Mouse (Mus musculus): Measurements from ENCODE around the gene Spata7. TPM values are rescaled to one million over a fixed set of nuclear protein-coding genes. Genes with fewer than 3 reads are reported as not detected.
"Not testable (repeated sequence)": the region's sequence is repeated elsewhere in the genome, so short reads cannot be mapped to it uniquely, and the experiment has no call there.

Spata7 gene
- polyA plus RNA-seq, 1 experiment from 2014 or later, result 1.7 TPM

DNA sequence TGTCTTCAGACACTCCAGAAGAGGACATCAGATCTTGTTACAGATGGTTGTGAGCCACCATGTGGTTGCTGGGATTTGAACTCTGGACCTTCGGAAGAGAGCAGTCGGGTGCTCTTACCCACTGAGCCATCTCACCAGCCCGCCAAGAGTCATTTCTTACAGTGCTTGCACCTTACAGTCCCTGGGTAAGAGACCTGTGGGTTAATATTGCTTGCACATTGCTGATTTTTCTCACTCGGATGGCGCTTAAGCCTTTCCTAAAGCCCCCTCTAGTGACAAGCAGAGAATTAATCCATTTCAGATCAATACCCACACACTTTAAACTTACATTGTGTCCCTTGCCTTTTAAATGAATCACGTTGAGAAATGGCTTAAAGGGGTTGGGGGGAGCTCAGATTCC, 7.0 kb upstream of the Spata7 start:
- H3K4me3 ChIP-seq (ENCODE audit: low read depth, low read length); H3K27me3 ChIP-seq (ENCODE audit: insufficient read depth, low read length); H3K36me3 ChIP-seq (replicated peaks; ENCODE audit: insufficient read depth, low read length); H3K9me3 ChIP-seq (ENCODE audit: low read length); H3K27ac ChIP-seq (ENCODE audit: low read depth); H3K4me2 ChIP-seq (ENCODE audit: low read depth, low read length); DNase-seq; H3K9ac ChIP-seq (replicated peaks); ATAC-seq; H3K4me1 ChIP-seq (ENCODE audit: insufficient read depth): not testable (repeated sequence)
- TF ChIP-seq CTCF (IDR thresholded peaks at IDR 0.05; ENCODE audit: low read depth), result peak; percentile 17; the same call in 1 of the 2 replicates
- 49% methylated on average over 6 of the region's 6 CpGs for WGBS (ENCODE audit: insufficient replicate concordance)

DNA sequence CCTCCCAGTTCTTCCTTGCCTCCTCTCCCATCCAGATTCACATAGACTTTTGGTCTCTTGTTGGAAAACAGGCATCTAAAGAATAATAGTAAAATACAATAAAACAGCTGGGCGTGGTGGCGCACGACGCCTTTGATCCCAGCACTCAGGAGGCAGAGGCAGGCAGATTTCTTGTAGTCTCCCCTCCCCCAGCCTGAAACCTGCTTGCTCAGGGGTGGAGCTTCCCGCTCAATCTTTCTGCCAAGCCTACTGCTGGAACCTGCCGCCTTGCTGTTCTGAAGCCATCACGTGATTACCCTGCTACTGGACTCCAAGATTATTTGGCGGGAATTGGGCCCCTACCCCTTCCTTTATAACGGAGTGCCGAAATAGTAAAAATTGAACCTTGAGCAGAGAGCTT, 4.7 kb upstream of the Spata7 start:
- H3K9ac ChIP-seq (replicated peaks); H3K27ac ChIP-seq (ENCODE audit: low read depth); H3K36me3 ChIP-seq (replicated peaks; ENCODE audit: insufficient read depth, low read length); H3K4me3 ChIP-seq (ENCODE audit: low read depth, low read length); H3K27me3 ChIP-seq (ENCODE audit: insufficient read depth, low read length); H3K4me1 ChIP-seq (ENCODE audit: insufficient read depth); DNase-seq; H3K9me3 ChIP-seq (ENCODE audit: low read length); H3K4me2 ChIP-seq (ENCODE audit: low read depth, low read length); ATAC-seq: not testable (repeated sequence)
- WGBS (ENCODE audit: insufficient replicate concordance), result 75% methylated on average over 10 of the region's 10 CpGs

DNA sequence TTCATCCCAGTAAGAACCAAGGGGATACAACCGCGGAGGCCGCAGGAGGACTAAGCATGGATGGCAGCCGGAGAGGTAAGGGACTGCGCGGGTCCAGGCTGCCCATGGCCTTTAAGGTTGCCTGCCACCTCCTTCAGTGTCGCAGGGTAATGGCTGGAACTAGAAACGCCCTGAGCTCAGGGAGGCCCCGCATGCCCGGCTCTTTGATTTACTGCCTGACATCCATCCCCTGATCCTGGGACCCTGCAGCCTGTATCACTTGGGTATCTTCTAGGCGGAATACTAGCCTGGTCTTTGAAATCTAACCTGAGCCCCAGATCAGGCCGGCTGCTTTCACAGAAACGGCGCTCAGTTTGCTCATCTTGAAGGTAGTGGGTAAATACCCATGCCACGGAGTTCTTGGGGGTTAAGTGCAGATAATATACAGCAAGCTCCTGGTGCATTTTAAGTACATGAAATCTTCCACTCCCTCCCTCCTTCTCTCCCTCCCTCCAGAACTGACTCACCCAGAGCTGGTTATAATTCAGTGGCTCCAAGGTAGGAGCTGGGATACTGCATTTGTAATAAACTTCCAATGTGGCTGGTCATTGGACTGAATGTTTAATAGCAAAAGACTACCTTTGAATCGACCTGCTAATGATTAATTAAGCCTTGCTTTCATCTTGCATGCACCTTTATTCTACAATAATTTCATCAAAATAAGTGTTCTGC, 458 bp downstream of the Spata7 start:
- H3K27ac ChIP-seq (ENCODE audit: low read depth), result no peak overlapping the region
- DNase-seq (no peak), ATAC-seq (peak; percentile 86)
- WGBS (ENCODE audit: insufficient replicate concordance), result 2% methylated on average over 16 of the region's 16 CpGs
- no peaks in the 10 kb centered on the region for H3K27me3 ChIP-seq (ENCODE audit: insufficient read depth, low read length)
- TF ChIP-seq CTCF (IDR thresholded peaks at IDR 0.05; ENCODE audit: low read depth), result no peak
- no peaks in the 10 kb centered on the region for H3K9me3 ChIP-seq (ENCODE audit: low read length)
- H3K4me1 ChIP-seq (ENCODE audit: insufficient read depth), result peaks cover 4% of the 10 kb centered on the region
- H3K4me3 ChIP-seq (ENCODE audit: low read depth, low read length), result peak overlapping the region; percentile 81
- peak overlapping the region; percentile 89 for H3K4me2 ChIP-seq (ENCODE audit: low read depth, low read length)
- peak overlapping the region; percentile 74 for H3K9ac ChIP-seq (replicated peaks)
- H3K36me3 ChIP-seq (replicated peaks; ENCODE audit: insufficient read depth, low read length), result no peaks in the 10 kb centered on the region

DNA sequence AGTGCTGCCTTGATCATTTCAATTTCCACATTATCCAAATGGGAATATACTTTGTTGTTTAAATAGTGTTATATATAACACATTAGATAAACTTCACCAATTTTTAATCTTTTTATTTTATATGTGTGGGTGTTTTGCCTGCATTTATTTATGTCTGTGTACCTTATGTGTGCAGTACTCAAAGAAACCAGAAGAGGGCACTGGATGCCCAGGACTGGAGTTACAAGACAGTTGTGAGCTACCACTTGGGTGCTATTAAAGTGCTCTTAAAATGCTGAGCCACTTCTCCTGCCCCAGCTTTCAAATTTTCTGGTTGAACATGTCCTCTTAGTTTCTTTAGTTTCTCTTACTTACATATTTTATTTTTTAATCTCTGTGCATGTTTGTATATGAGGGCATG, 16.9 kb downstream of the Spata7 start:
- H3K4me3 ChIP-seq (ENCODE audit: low read depth, low read length), result no peak overlapping the region
- ATAC-seq, result no peak

DNA sequence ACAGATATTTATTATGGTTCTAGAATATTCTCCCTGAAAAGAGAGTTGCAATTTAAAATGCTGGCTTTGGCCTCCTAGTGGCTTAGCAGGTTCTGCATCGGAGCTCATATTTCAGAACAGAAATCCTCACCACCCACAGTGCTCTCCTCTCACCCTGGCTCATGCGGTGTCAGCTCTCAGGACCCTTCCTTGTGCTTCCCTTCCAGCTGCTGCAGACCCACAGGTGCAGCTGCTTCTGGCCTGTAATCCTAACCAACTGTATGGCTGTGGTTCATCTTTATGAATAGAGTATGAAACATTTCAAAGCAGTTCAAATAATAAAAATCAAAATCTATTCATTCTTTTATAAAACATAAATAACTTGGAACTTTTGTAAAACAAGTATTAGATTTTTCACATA, 28.9 kb downstream of the Spata7 start:
- no peak for TF ChIP-seq CTCF (IDR thresholded peaks at IDR 0.05; ENCODE audit: low read depth)
- TF ChIP-seq EP300 (IDR thresholded peaks at IDR 0.05; ENCODE audit: low read depth), result no peak
- ATAC-seq, result no peak

More for the DNA sequence above, 16.9 kb downstream of the Spata7 start:
- Histone ChIP-seq H3K27ac (ENCODE audit: low read depth) (no peak overlapping the region), H3K9ac (replicated peaks) (no peak overlapping the region), H3K9me3 (ENCODE audit: low read length) (no peaks in the 10 kb centered on the region), H3K27me3 (ENCODE audit: insufficient read depth, low read length) (no peaks in the 10 kb centered on the region), H3K4me2 (ENCODE audit: low read depth, low read length) (no peak overlapping the region), H3K36me3 (replicated peaks; ENCODE audit: insufficient read depth, low read length) (0 out of 2 replicates have a peak, but pooled peaks cover 2% of the 10 kb centered on the region), H3K4me1 (ENCODE audit: insufficient read depth) (no peaks in the 10 kb centered on the region)
- peak; percentile 45 for TF ChIP-seq CTCF (IDR thresholded peaks at IDR 0.05; ENCODE audit: low read depth)
- no peak for TF ChIP-seq EP300 (IDR thresholded peaks at IDR 0.05; ENCODE audit: low read depth)
- DNase-seq, result no peak

GRCm38 (mm10) chr12:98662617-98663016, 34.7 kb downstream of the Spata7 start:
- Histone ChIP-seq H3K27ac (ENCODE audit: low read depth) (no peak overlapping the region), H3K4me3 (ENCODE audit: low read depth, low read length) (no peak overlapping the region), H3K27me3 (ENCODE audit: insufficient read depth, low read length) (no peaks in the 10 kb centered on the region), H3K9ac (replicated peaks) (no peak overlapping the region), H3K9me3 (ENCODE audit: low read length) (no peaks in the 10 kb centered on the region), H3K36me3 (replicated peaks; ENCODE audit: insufficient read depth, low read length) (peaks cover 7% of the 10 kb centered on the region; the same call in 1 of the 2 replicates), H3K4me1 (ENCODE audit: insufficient read depth) (no peaks in the 10 kb centered on the region), H3K4me2 (ENCODE audit: low read depth, low read length) (no peak overlapping the region)
- WGBS (ENCODE audit: insufficient replicate concordance), result 87% methylated on average over 7 of the region's 7 CpGs
- DNase-seq, result no peak
- TF ChIP-seq CTCF (IDR thresholded peaks at IDR 0.05; ENCODE audit: low read depth) (no peak), EP300 (IDR thresholded peaks at IDR 0.05; ENCODE audit: low read depth) (no peak)
- no peak for ATAC-seq

More for the DNA sequence above, 28.9 kb downstream of the Spata7 start:
- H3K4me3 ChIP-seq (ENCODE audit: low read depth, low read length), result no peak overlapping the region
- no peak overlapping the region for H3K4me2 ChIP-seq (ENCODE audit: low read depth, low read length)
- H3K9ac ChIP-seq (replicated peaks), result no peak overlapping the region
- DNase-seq, result no peak
- no peak overlapping the region for H3K27ac ChIP-seq (ENCODE audit: low read depth)
- no peaks in the 10 kb centered on the region for H3K9me3 ChIP-seq (ENCODE audit: low read length)
- WGBS (ENCODE audit: insufficient replicate concordance), result 80% methylated on average over 2 of the region's 2 CpGs
- no peaks in the 10 kb centered on the region for H3K4me1 ChIP-seq (ENCODE audit: insufficient read depth)
- H3K27me3 ChIP-seq (ENCODE audit: insufficient read depth, low read length), result no peaks in the 10 kb centered on the region
- peaks cover 3% of the 10 kb centered on the region; the same call in 1 of the 2 replicates for H3K36me3 ChIP-seq (replicated peaks; ENCODE audit: insufficient read depth, low read length)
